Mouse (Mus musculus) CH12F3 (cell line): ENCODE measurements at regions not wholly inside any gene's neighbourhood (a gene's known extent, or its start where the extent isn't known, plus 50 kb on each side); places are given as distances from the start of the nearest gene placed in this dataset.

ENCODE experiments used
- in situ Hi-C: fragments of 300-500 bp; cut with MboI; formaldehyde crosslinking; loops from 2 replicates; pipeline ENCODE4 v1.14.3; 2020; ENCODE audit warnings: low sequenced_read_pairs

DNA sequence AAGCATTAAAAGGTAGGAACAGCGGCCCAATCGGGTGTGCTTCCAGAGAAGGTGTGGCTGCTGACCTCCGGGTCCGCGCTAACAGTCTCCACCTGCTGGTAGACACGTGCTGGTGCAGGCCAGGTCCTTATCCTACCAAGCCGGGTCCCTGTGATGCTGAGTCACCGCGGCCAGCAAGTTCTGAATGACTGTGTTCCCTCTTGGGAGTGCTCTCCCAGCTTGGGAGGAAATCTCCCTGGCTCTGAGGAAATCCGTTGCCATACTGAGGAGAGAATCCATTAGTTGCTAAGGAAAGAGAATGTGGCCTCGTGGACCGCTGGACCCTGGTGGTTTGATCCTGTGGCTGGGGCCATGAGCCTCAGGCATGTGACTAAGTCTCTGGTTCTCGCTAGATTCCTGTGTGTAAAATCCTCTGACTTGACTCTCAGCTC is 123.9 kb downstream of the Rpap3 start:
- in situ Hi-C loops: loop anchor here (25.0 kb wide), 1 partner anchor 344 kb away; the partner anchor contains the start of genes Amigo2 and Pced1b

DNA sequence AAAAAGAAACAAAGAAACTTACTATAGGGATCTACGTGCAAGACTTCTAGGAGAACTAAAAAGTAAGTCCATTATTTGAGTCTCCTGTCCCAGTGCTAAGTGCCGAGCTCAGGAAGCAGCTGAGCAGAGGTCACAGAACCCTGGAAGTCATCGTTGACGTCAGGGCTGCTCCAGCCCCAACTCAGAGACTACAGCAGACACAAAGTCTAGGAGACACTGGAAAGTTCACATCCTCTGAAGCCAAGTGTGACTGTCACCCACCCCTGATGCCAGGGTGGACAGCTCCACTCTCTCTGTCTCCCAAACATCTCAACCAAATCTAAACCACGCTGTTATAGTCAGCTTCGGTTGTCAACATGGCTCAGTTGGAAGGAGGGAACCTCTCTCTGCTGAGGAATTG is 124.9 kb downstream of the Rpap3 start:
- in situ Hi-C loops: loop anchor here (25.0 kb wide), 1 partner anchor 343 kb away; the partner anchor contains the start of genes Amigo2 and Pced1b

DNA sequence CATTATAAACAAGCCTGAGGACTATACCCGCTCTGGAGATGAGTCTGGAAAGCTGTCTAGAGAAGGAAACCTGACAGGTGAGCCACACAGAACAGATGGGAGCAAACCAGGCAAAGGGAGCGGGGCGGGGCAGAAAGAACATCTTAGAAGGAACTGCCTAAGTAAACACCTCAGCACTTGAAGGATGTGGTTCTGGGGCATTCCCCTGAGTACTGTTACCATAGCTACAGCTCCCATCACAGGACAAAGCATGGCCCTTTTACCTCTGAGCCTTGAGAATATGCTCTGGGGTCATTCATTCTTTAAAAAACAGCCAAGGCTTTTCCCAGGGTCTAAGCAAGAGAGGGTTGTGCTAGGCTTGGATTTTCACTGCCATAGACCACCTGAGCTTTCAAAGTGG is 127.6 kb downstream of the Rpap3 start:
- in situ Hi-C loops: loop anchor here (25.0 kb wide), 1 partner anchor 341 kb away; the partner anchor contains the start of genes Amigo2 and Pced1b

DNA sequence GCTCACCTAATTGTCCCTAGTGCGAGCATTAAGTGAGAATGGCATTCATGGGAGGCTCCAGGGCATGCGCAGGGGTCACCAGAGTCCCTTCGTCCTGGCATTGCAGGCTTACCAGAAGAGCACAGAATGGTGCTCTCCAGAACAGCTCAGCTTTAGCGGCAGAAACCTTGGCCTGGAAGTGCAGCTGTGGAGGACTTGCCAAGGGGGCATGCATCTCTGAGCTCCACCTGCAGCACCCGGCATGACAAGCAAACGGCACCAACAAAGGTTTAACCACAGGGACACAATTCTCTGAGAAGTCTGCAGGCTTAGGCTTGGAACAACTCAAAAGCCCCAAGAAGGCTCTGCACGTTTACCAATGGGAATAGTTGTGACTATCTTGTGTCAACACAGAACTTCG is 128.4 kb downstream of the Rpap3 start:
- in situ Hi-C loops: loop anchor here (25.0 kb wide), 1 partner anchor 340 kb away; the partner anchor contains the start of genes Amigo2 and Pced1b

DNA sequence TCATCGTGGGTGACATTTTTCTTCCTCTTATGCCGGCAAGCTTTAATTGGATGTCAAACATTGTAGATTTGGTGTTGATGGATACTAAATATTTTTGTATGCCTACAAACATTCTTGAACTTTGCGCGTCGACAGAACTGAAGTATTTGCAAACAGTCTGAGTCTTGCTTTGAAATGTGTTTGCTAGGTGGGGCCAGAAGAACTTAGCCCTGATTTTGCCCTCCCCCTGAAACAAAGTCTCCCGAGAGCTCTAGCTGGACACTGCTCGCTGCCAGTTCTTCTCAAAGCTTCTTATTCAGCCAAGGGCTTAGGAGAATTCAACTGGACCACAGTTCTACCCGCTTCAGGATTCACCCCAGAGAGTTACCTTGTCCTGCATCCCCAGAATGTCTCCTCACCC is 133.0 kb downstream of the Rpap3 start:
- in situ Hi-C loops: no loop called here

DNA sequence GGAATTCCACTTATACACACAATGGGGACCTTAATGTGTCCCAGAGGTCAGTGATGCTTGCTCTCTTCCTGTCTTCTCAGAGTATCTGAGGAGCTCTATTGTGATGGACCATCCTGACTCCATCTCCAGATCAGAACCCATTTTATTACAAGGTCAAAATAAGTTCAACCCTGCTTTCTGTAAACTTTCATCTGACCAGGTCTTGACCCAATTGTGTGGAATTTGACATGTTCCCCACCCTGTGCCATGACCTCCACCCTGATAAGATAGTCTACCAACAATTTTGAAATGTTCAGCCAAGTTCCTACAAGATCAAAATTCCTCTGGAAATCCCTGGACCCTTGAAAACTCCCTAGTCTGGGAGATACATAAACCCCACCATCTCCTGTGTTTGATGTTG is 133.7 kb downstream of the Rpap3 start:
- in situ Hi-C loops: no loop called here

DNA sequence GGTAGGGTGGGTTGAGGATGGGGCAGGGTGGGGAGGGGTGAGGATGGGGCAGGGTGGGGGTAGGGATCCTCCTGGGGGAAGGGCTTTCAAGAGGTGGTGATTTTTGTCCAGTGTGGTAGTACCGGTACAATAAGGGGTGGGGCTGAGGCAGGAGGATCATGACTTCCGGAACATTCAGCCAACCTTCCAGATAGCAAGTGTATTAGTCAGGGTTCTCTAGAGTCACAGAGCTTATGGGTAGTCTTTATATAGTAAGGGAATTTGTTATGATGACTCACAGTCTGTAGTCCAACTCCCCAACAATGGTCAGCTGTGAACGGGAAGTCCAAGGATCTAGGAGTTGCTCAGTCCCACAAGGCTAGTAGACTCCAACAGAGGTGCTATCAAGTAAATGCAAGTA is 145.5 kb downstream of the Rpap3 start:
- in situ Hi-C loops: no loop called here

DNA sequence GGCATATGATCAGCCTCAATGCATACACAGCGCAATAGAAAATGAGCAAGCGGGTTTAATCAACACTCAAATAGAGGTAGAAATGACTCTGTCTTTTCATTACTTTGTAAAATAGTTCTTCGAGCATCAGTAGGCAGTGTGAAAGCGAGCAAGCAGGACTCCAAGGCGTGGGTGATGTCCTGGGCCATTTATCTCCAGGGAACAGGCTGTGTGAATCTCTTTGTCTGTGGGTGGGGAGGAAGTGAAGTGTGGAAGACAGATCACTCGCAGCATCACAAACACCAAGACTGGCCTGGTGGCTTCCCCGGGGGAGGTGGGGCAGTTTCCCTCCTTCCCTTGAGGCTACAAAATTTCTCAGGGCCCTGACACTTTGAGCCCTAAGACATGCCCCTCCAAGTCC is 146.9 kb downstream of the Rpap3 start:
- in situ Hi-C loops: no loop called here

DNA sequence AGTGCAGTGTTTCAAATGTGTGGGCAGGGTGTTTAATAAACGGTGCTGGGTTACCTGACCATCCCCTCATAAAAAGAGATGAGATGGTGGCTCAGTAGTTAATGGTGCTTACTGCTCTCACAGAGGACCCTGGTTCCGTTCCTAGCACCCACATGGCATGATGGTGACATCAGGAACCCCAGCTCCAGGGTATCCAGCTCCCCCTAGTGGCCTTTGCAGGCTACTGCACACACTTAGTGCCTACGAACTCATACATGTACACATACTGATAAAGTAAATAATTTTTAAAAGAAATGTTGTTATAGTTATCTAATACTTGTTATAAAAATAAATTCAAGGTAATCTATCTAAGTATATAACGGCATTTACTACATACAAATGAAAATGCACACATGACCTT is 157.3 kb downstream of the Rpap3 start:
- in situ Hi-C loops: no loop called here

DNA sequence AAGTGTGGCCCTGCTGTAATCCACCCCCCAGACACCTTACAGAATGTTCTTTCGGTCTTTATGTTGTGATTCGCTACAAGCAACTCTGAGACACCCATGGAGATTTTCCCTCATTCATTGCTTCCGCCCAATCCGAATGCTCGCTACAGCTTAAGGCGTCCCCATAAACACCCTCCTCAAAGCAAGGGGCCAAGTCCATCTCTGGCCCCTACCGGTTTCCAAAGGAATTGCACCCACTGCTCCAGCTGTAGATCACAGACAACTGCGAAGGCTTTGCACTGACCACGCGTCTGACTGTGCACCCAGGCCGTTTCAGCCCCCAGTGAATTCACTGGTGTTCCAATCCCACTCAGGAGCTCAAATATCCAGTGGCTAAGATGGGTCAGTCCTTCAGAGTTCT is 160.6 kb downstream of the Rpap3 start:
- in situ Hi-C loops: no loop called here

DNA sequence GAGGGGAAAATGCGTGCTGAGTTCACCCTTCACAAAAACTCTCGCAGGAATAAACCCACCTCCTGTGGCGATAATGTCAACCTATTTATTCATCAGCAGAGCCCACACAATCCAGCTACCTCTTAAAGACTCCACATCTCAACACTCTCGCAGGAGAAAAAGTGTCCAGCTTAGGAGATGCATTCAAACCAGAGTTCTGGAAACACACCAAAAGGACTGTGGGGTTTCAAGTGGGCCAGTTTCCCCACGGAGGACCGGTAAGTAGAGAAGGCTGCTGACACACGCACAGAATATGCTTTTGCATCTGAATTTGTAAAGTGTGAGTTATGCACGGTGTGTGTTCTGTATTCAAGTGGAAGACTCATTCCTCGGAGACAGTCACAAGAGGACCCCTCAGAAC is 164.0 kb downstream of the Rpap3 start:
- in situ Hi-C loops: no loop called here

DNA sequence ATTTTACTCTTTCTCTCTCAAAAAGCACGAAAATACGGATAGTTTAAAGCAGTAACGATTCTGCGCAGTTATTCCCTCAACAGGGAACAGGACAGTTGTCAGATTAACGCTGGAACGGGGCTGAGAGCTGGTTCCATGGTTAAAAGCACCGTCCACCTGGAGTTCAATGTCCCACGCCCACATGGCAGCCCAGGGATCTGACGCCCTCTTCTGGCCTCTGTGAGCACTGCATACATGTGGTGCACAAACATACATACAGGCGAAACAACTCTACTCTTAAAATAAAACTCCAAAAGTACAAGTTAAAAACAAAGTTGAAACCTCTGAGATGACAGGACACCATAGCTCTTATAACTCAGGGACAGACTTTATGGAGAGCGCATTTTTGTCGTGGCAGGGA is 169.5 kb downstream of the Rpap3 start:
- in situ Hi-C loops: no loop called here

DNA sequence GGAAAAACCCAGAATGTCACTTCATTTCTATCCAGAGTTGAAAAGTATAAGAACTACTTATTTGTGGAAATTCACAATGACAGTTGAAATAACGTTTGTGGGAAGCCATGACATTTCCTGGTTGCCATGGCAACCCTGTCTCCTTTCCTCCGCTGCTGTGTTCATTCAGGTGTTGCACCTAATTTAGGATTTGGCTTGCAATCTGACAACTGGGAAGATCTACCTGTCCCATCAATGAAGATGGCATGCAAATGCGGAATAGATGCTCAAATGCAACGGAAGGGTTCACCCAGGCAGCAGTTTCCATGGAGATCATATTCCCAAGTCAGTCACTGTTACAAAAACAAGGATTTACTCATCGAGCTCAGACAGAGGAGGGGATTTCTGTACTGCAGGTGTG is 170.7 kb downstream of the Rpap3 start:
- in situ Hi-C loops: no loop called here

DNA sequence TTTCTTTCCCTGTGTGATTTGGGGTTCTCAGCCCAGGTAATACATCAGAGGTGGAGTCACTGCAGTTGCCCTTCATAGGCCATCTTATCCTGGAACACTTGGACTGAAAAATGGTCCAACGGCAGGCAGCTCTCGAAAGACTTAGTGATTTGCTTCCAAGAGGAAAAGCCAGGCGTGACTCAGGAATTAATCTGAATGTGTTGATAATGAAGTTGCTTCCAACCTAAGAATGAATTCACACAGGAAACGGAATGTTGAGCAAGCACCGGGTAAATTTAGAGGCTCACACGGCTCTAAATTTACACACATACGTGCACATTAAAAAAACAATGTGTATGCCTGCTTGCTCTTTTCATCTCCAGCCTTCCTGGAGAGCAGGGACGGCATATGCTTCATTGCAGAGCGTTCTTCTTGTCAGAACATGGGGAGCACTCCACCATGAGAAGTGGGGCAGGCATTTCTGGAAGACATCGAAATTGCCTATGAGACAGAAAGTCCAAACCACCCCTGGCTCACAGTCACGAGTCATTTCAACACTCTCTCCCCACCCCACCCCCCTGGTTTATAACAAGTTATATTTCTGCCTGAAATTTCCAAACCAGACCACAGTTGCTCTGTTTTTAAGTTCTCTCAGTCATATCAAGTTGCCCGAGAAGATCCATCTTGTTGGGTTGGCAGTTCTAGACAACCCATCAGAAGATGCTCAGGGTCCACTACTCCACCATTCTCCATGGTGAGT is 171.9 kb downstream of the Rpap3 start:
- in situ Hi-C loops: no loop called here

DNA sequence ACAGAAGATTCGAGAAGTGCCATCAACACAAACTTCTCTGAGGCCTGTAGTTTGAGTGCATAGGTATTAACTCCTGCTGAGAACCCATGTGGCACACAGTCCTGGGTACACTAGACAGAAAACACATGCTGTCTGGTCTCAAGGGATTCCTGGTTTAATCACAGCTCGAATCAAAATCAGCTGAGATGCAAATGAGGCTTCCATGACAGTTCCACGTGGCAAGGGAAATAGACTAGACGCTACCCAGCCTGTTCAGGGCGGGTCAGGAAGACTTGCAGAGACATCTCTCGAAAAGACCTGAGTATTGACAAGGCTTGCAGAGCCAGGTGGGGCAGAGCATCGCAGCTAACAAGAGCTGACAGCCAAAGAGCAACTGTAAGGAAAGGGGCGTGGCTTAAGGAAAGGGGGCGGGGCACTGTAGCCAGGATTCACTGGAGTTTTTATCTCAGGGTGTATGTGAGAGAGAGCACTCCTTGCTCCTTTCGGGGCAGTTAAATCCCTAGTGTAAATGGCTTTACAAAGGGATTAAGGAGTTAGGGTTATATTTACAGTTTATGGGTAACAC is 173.2 kb downstream of the Rpap3 start:
- in situ Hi-C loops: no loop called here

DNA sequence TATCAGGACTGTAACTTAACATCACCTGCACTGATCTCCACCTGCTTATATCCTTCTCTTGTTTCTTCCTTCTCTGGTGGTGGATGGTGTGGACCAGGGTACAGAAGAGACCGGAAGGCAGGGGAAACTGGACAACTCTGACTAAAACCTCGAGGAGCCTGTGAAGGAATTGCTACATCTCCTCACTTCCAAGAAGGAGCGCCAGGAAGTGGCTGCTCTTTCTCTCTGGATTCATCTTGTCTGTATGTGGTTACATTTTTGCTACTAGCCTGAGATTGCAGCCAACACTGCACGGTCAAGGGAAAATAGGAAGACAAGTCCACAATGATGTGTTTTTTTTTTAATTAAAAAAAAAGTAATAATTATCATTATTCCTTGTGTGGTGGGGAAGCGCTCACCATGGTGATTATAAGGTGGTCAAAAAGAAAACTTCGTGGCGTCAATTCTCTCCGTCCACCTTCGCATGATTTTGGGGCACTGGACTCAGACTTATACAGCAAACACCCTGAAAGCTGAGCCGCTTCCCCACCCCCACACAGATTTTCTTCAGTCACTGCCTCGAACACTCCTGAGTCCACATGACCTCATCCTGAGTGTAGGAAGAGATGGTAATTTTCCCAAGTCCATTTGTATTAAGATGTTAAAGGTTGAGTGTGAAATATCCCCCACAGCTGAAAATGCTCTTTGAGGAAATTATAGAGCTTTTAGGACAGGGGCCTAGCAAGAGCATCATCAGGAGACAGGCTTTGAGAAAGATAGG is 177.2 kb downstream of the Rpap3 start:
- in situ Hi-C loops: no loop called here

DNA sequence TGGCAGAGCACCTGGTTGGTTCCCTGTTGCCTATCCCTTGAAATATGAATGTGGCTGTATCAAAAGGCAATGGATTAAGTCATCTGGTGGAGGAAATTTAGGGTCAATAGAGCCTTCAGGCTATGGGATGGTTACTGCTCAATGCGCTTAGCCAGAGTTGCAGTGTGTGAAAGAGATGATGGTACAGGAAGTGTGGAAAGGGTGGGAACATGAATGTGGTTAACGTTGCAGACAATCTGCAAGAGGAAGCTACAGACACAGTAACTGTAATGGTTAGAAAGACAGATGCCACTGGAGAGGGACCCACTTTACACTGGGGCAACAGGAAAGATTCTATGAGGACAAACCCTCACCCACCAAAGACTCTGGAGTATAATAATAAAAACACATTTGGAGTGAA is 185.2 kb downstream of the Rpap3 start:
- in situ Hi-C loops: no loop called here

DNA sequence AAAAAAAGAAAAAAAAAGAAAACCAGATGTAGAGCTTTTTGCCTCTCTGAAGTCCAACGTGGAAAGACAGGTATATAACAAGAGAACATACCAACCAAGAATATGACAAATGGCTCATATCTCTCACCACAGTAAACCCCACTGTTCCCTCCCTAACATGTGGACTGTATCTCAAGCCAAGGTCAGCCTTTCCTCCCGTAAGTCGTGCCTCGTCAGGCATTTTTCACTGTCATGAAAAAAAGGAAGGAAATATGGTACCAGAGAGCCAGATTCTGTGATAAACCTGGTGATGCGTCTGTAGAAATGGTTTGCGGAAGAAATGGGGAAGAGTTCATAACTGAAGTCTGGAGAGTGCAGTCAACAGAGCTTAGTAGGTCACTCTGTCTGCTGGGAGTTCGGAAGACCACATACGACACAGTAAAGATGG is 185.7 kb downstream of the Rpap3 start:
- in situ Hi-C loops: no loop called here

DNA sequence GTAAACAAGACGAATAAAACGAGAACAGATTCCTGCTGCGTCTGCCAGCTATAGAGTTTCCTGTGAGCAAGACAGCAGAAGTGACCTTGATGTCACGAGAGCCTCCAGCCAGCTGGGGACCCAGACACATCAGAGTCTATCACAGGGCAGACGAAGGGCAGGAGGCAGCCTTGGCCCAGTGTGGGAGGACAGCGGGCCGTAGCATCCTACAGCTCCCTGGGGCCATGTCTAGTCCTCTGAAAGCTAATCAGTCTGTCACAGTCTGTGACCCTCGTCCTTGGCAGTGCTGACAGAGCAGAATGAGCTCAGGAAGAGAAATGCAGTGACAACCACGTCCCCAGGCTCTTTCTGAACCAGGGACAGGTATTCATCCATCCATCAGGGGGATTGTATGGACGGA is 187.7 kb downstream of the Rpap3 start:
- in situ Hi-C loops: no loop called here

DNA sequence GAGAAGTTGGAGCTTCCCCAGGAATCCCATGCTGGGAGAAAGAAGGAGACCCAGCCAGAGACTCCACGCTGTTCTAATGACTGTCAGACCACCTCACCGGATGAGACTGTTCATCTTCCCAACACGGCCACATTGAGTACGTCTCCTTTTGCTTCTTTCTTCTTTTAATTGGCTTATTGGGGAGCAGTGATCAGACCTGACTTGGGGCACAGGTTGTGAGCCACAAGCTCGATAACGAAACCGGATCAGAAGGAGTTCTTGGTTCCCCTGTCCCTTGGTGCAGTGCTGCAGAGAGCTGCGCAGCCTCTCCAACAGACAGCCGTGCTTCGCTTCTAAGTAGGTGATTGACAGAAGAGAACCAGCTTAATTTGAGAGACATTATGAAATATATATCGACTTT is 188.4 kb downstream of the Rpap3 start:
- in situ Hi-C loops: no loop called here

DNA sequence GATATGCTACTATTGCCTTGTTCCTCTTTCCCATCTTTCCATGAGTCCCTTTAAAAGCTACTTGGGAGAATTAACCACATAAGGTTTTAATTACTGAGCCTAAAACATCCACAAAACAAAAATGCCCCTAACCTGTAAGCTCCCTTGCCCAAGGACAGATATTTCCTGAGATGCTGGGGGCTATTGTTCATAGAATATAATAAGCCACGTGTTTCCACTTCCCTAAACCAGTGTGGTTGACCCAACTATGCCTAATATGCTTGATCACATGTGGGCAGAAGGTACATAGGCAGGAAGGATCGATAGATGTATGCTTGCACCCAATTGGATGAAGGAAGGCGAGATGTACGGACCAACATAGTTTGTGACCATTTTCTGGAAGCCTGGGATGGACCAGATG is 189.9 kb downstream of the Rpap3 start:
- in situ Hi-C loops: no loop called here
